Mouse (Mus musculus) CH12.LX (cell line): ENCODE results near the gene Hsf4. TPM values are rescaled to one million over a fixed set of nuclear protein-coding genes. Genes with fewer than 3 reads are reported as not detected.

Source experiments
- DNase-seq: peaks from one replicate; pipeline ENCODE4 v3.0.0-alpha.2; 2013; ENCODE audit errors: extremely low read depth
- H3K27ac ChIP-seq: 2 replicates; pipeline ENCODE4 v1.5.1; 2012; ENCODE audit warnings: low read depth, mild to moderate bottlenecking, control low read depth, moderate library complexity; ENCODE audit not compliant: insufficient read depth
- H3K27me3 ChIP-seq: replicated peaks from 2 replicates; pipeline ENCODE3; 2012; ENCODE audit warnings: inconsistent platforms
- H3K36me3 ChIP-seq, 2 experiments: replicated peaks in 1 of 2; 2 replicates each; pipeline versions ENCODE3 to v1.6.1; 2012; ENCODE audit warnings: inconsistent platforms in 1 of 2, low read length in 1 of 2, mild to moderate bottlenecking in 1 of 2, mixed read lengths in 1 of 2, moderate library complexity in 1 of 2; ENCODE audit not compliant: control insufficient read depth in 1 of 2, insufficient read depth in 1 of 2
- H3K4me1 ChIP-seq, 2 experiments: 2 replicates each; pipeline ENCODE4 v1.6.1; 2012; ENCODE audit warnings: inconsistent platforms in 1 of 2, moderate library complexity in 1 of 2; ENCODE audit not compliant: insufficient read depth in 2 of 2, control insufficient read depth in 1 of 2
- H3K4me2 ChIP-seq: 2 replicates; pipeline ENCODE4 v1.6.1; 2012; ENCODE audit warnings: low read depth, mild to moderate bottlenecking, control low read depth; ENCODE audit not compliant: poor library complexity, insufficient read depth, severe bottlenecking
- H3K4me3 ChIP-seq, 3 experiments: fragments of 150-350 bp in 1 of 3; sonication (generic) in 1 of 3; replicated peaks in 1 of 3; 2 replicates each; pipeline versions ENCODE3 to v1.5.1; 2011 to 2012; ENCODE audit warnings: low read depth in 2 of 3, low read length in 2 of 3, mild to moderate bottlenecking in 2 of 3, moderate library complexity in 2 of 3, control low read depth in 1 of 3, improper control_type of control experiment in 1 of 3, inconsistent platforms in 1 of 3, mixed read lengths in 1 of 3; ENCODE audit not compliant: poor library complexity in 1 of 3
- H3K79me2 ChIP-seq: replicated peaks from 2 replicates; pipeline ENCODE4 v1.6.1; 2012; ENCODE audit warnings: mild to moderate bottlenecking, moderate library complexity; ENCODE audit not compliant: control insufficient read depth, poor library complexity, insufficient read depth, severe bottlenecking; ENCODE audit errors: extremely low read depth
- H3K9ac ChIP-seq: 2 replicates; pipeline ENCODE4 v1.6.1; 2012; ENCODE audit warnings: low read depth, mild to moderate bottlenecking, control low read depth, moderate library complexity; ENCODE audit not compliant: insufficient read depth
- H3K9me3 ChIP-seq: replicated peaks from 2 replicates; pipeline ENCODE3; 2012; ENCODE audit warnings: low read length, inconsistent platforms, mixed read lengths
- BHLHE40 ChIP-seq: IDR thresholded peaks from 2 replicates; pipeline ENCODE4 v1.6.1; 2011; ENCODE audit warnings: mild to moderate bottlenecking, low read depth, low read length, improper control_type of control experiment
- CHD2 ChIP-seq: IDR thresholded peaks from 2 replicates; pipeline ENCODE4 v1.6.1; 2011; ENCODE audit warnings: low read length, improper control_type of control experiment
- CTCF ChIP-seq, 2 experiments: IDR thresholded peaks in 1 of 2; conservative IDR thresholded peaks in 1 of 2; 2 replicates each; pipeline ENCODE4 v1.5.1; 2011 to 2012; ENCODE audit warnings: low read depth in 2 of 2, low read length in 2 of 2, improper control_type of control experiment in 1 of 2, inconsistent platforms in 1 of 2, mild to moderate bottlenecking in 1 of 2, moderate library complexity in 1 of 2
- EP300 ChIP-seq: IDR thresholded peaks from 2 replicates; pipeline ENCODE4 v1.6.1; 2011; ENCODE audit warnings: low read length, improper control_type of control experiment
- ETS1 ChIP-seq: conservative IDR thresholded peaks from 2 replicates; pipeline ENCODE4 v1.6.1; 2012; ENCODE audit warnings: low read depth, mild to moderate bottlenecking, inconsistent platforms, low read length, improper control_type of control experiment, moderate library complexity
- JUND ChIP-seq: conservative IDR thresholded peaks from 2 replicates; pipeline ENCODE4 v1.6.1; 2011; ENCODE audit warnings: low read depth, low read length, improper control_type of control experiment
- MAX ChIP-seq: IDR thresholded peaks from 2 replicates; pipeline ENCODE4 v1.6.1; 2011; ENCODE audit warnings: low read length, improper control_type of control experiment
- MAZ ChIP-seq: IDR thresholded peaks from 2 replicates; pipeline ENCODE4 v1.6.1; 2012; ENCODE audit warnings: low read depth, mild to moderate bottlenecking, inconsistent platforms, low read length, improper control_type of control experiment, moderate library complexity
- MEF2A ChIP-seq: IDR thresholded peaks from 2 replicates; pipeline ENCODE4 v1.6.1; 2014; ENCODE audit warnings: low read depth, mild to moderate bottlenecking, inconsistent platforms, low read length, improper control_type of control experiment, borderline replicate concordance
- MXI1 ChIP-seq: IDR thresholded peaks from 2 replicates; pipeline ENCODE4 v1.6.1; 2011; ENCODE audit warnings: mild to moderate bottlenecking, low read depth, low read length, improper control_type of control experiment
- PAX5 ChIP-seq: IDR thresholded peaks from 2 replicates; pipeline ENCODE4 v1.6.1; 2012; ENCODE audit warnings: low read length, inconsistent platforms, mixed read lengths
- RCOR1 ChIP-seq: conservative IDR thresholded peaks from 2 replicates; pipeline ENCODE4 v1.6.1; 2012; ENCODE audit warnings: low read depth, mild to moderate bottlenecking, inconsistent platforms, low read length, improper control_type of control experiment
- TBP ChIP-seq: conservative IDR thresholded peaks from 2 replicates; pipeline ENCODE4 v1.6.1; 2011; ENCODE audit warnings: low read depth, low read length, improper control_type of control experiment
- UBTF ChIP-seq: IDR thresholded peaks from 2 replicates; pipeline ENCODE4 v1.6.1; 2012; ENCODE audit warnings: low read depth, mild to moderate bottlenecking, inconsistent platforms, low read length, improper control_type of control experiment, moderate library complexity
- USF1 ChIP-seq: IDR thresholded peaks from 2 replicates; pipeline ENCODE4 v1.6.1; 2014; ENCODE audit warnings: low read depth, mild to moderate bottlenecking, inconsistent platforms, low read length, improper control_type of control experiment
- USF2 ChIP-seq: conservative IDR thresholded peaks from 2 replicates; pipeline ENCODE4 v1.6.1; 2011; ENCODE audit warnings: low read depth, low read length, improper control_type of control experiment
- ZKSCAN1 ChIP-seq: IDR thresholded peaks from 2 replicates; pipeline ENCODE4 v1.6.1; 2012; ENCODE audit warnings: low read depth, inconsistent platforms, low read length, improper control_type of control experiment, borderline replicate concordance
- ZNF384 ChIP-seq: IDR thresholded peaks from 2 replicates; pipeline ENCODE4 v1.6.1; 2012; ENCODE audit warnings: low read depth, low read length, improper control_type of control experiment, inconsistent platforms
- dilution Hi-C: fragments of 300-500 bp; cut with MboI; formaldehyde crosslinking; loops from 2 replicates; pipeline ENCODE4 v1.14.3; 2020; ENCODE audit warnings: low sequenced_read_pairs; ENCODE audit not compliant: extremely low pct_unique_long_range_greater_than_20kb, extremely low pct_ligation_motif_present
- in situ Hi-C: fragments of 300-500 bp; cut with MboI; formaldehyde crosslinking; loops from 3 replicates; pipeline ENCODE4 v1.14.3; 2019; ENCODE audit warnings: low sequenced_read_pairs, low pct_ligation_motif_present, low pct_unique_long_range_greater_than_20kb, mixed read lengths
- polyA plus RNA-seq: library from polyadenylated mRNA; unstranded; fragments of >175 nt; gene quantifications from 2 replicates; pipeline ENCODE4 v1.2.1, GENCODE M21; 2012; ENCODE audit warnings: low read depth; ENCODE audit not compliant: insufficient read length
- total RNA-seq, 2 experiments: library from RNA; depleted of rRNA; stranded (reverse); fragments of 300-350 nt in 1 of 2; fragments of >200 nt in 1 of 2; gene quantifications; 2 replicates each; pipeline ENCODE4 v1.2.3; 2012 to 2014

Hsf4 gene
- total and polyA plus RNA-seq, 3 experiments, result 0.08 TPM; not detected in 2

- no peak for DNase-seq
- dilution Hi-C loops (no loop called here), in situ Hi-C loops (no loop called here)
- no peaks in the 10 kb centered on the region for H3K79me2 ChIP-seq
- no peak overlapping the region for H3K9ac ChIP-seq
- no peak for TF ChIP-seq EP300
- no peak for TF ChIP-seq USF2
- no peak for TF ChIP-seq TBP
- TF ChIP-seq MXI1, result no peak
- no peak for TF ChIP-seq ZNF384
- no peak for TF ChIP-seq CHD2
- no peak for TF ChIP-seq BHLHE40
- TF ChIP-seq MAZ, result no peak
- no peak for TF ChIP-seq ZKSCAN1
- no peak for TF ChIP-seq UBTF
- no peak overlapping the region for H3K4me3 ChIP-seq
- peaks cover 52 to 84% of the 10 kb centered on the region in 2 experiments for H3K36me3 ChIP-seq
- H3K27ac ChIP-seq, result no peak overlapping the region
- H3K4me1 ChIP-seq, result no peaks in the 10 kb centered on the region
- no peaks in the 10 kb centered on the region for H3K9me3 ChIP-seq
- H3K4me2 ChIP-seq, result no peak overlapping the region
- H3K27me3 ChIP-seq, result no peaks in the 10 kb centered on the region
Measured at GRCm38 (mm10) chr8:105317941-105318340, 48.3 kb downstream of the Hsf4 start.

DNA sequence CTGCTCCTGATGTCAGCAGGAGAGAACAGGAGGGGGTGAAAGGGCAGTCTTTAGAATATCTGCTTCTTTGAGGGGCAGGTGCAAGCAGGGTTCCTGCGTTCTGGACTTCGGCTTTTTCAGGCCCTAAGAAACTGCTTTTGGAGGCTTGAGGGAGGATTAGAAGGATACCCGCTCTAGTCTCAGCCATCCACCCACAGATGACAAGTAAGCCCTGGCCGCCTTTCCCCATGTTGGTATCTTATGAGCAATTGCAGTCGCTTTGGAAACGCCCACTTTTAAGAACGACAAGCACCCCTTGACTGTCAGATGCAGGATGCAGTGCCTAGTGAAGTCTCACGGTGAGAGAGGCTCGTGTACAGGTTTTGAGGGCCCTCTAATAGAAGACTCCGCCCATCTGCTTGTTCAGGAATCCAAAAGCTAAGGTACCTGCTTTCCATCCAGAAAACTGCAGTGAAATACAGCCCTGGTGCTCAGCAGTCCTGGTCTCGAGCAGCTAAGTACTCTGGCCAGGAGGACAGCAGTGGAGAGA is 49.1 kb downstream of the Hsf4 start:
- TF ChIP-seq PAX5 (no peak), RCOR1 (no peak), JUND (no peak), MAX (no peak), CTCF (conservative IDR thresholded peaks at IDR 0.05 in 1 of 2, IDR thresholded peaks at IDR 0.05 in 1 of 2; ENCODE audit: low read depth in 2 of 2, low read length in 2 of 2) (no peak), MEF2A (no peak), EP300 (no peak), ETS1 (no peak), USF1 (no peak)
- no peak overlapping the region for H3K9ac ChIP-seq
- H3K4me2 ChIP-seq, result no peak overlapping the region
- H3K36me3 ChIP-seq, result peaks cover 50 to 82% of the 10 kb centered on the region in 2 experiments
- no peaks in the 10 kb centered on the region for H3K79me2 ChIP-seq
- no peaks in the 10 kb centered on the region for H3K27me3 ChIP-seq
- H3K27ac ChIP-seq, result no peak overlapping the region
- H3K4me3 ChIP-seq, result no peak overlapping the region
- H3K9me3 ChIP-seq, result no peaks in the 10 kb centered on the region
- dilution Hi-C loops (no loop called here), in situ Hi-C loops (no loop called here)
- H3K4me1 ChIP-seq, result no peaks in the 10 kb centered on the region
- DNase-seq, result no peak
